Mouse (Mus musculus) bone marrow macrophage, adult 2 months (primary cell): Measurements from ENCODE around the gene Brinp2.

Source experiments
- CTCF ChIP-seq: IDR thresholded peaks from 2 replicates; pipeline ENCODE4 v1.5.1; 2012; ENCODE audit warnings: low read depth, mild to moderate bottlenecking, low read length, moderate library complexity
- POLR2A ChIP-seq: IDR thresholded peaks from 2 replicates; pipeline ENCODE4 v1.6.1; 2012; ENCODE audit warnings: mild to moderate bottlenecking, low read depth, low read length, borderline replicate concordance

DNA sequence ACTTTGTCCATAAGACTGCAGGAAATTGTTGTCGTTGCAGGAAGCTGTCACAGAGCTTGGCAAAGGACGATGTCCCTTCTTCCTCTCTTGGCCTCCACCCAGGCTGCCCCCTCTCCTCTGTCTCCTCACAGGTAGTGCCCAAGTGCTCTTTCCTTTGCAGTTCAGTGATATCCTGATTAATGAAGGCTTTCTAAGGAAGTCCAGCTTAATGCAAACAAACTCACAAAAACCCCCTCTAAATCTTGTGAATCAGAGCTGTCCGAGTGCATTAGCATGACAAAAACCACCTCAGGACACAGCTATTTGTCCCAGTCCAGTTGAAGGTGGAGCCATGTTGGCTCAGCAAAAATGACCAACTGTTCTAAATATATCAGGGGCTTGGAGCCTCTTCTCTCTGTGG, 30.7 kb upstream of the Brinp2 start:
- TF ChIP-seq CTCF = no peak
- no peak for TF ChIP-seq POLR2A
